Mouse (Mus musculus) testis, postnatal 14 days (tissue): ENCODE measurements around the gene Spty2d1.
"Not testable (repeated sequence)": the region's sequence is repeated elsewhere in the genome, so short reads cannot be mapped to it uniquely, and the experiment has no call there.

ENCODE experiments used
- DNase-seq: peaks from one replicate; pipeline ENCODE4 v3.0.0; 2021; ENCODE audit warnings: low spot score

Gene Spty2d1

DNA sequence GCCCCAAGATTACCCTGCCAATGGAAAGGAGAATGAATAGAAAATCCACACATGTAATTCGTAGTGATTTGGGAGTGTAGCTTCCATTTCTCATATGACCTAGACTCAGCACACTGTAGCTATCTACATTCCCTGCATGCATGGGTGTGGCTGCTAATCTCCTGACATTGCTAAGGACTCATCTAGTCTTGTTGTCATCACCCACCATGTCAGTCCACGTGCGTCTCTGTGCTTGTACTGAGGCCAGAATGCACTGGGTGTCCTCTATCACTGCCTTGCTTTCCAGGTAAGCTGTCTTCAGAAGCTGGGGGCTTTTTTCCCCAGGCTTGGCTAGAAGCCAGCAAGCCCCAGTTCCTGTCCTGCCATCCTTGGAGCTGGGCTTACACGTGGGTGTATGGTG, 18.8 kb downstream of the Spty2d1 start:
- DNase-seq = not testable (repeated sequence)

DNA sequence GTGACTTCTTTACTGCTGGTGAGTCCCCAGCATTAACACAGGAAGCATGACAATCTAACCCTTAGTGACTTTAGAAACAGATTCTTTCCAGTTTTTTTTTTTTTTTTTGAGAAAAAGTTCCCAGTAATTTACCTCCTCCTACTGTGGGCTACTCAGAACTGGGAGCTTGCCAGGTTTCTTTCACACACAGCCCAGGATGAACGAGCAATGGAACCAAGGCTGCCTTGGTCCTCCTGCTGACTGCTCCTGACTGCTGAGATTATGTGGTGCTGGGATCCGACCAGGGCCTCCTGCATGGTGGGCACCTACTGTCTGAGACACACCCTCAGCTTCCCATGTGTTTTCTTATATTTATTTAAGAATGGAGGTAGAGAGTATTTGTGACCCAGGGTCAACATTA, 21.1 kb downstream of the Spty2d1 start:
- no peak for DNase-seq

- DNase-seq = no peak
These were observed 21.6 kb downstream of the Spty2d1 start for GRCm38 (mm10) chr7:46986646-46987045.

- DNase-seq = no peak
These were observed 22.3 kb downstream of the Spty2d1 start for GRCm38 (mm10) chr7:46985718-46986505.

GRCm38 (mm10) chr7:46983280-46983679, 24.9 kb downstream of the Spty2d1 start, which contains the start of gene Gm9999:
Gm9999 (plus strand) TSS chr7:46983580.
- DNase-seq = no peak

- no peak for DNase-seq
These were observed 32.8 kb downstream of the Spty2d1 start for GRCm38 (mm10) chr7:46975456-46975855.

GRCm38 (mm10) chr7:46974648-46975047, 33.6 kb downstream of the Spty2d1 start:
- DNase-seq = no peak

DNA sequence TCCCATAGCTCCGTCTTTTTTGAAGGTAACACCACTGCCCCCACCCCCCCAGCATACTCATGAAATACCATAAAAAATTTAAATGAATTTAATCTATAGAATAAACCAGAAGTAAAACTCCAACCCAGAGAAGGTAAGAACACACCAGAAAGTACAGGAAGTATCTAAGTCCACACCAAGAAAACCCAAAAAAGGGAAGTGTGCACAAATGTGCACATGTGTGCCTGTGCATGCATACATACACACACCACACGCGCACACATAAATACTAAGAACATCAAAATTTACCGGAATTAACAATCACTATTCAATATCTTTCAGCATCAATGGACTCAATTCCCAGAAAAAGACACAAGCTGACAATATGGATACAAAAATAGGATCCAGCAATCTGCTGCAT, 38.3 kb downstream of the Spty2d1 start:
- DNase-seq = no peak

DNA sequence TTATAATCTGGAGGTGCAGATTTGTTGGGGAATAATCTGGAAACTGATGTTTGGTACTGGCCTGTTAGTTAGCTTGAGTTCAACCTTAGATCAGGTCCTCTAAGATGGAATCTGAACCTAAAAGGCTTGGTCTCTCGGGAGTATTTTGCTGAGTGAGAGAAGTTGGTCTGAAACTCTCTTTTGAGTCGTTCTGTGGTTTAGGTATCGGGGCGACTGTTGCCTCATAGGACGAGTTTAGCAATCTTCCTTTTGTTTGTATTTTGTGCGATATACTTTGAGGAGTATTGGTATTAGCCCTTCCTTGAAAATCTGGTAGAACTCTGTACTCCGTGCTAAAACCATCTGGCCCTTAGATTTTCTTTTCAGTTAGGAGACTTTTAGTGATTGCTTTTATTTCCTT, 44.1 kb downstream of the Spty2d1 start:
- DNase-seq = no peak

GRCm38 (mm10) chr7:46962806-46963618, 45.2 kb downstream of the Spty2d1 start:
- peak; percentile 54 for DNase-seq

DNA sequence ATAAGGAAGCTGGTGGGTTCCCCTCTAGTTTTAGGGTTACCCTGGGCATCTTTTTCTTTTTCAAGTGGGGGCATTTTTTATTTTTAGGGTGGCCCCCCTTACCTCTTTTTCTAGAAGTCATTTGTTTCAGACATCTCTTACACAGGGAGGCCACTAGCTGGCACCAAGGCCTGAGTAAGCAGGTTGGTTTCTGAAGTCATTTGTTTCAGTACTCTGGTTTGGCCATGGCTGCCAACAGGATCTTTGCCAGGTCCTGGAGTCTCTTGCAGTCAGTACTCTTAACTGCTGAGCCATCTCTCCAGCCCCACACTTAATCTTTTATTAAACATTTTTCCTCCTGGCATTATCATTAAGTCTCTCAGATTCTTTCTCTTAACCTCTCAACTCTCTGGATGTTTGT, 46.1 kb downstream of the Spty2d1 start:
- DNase-seq = no peak

DNA sequence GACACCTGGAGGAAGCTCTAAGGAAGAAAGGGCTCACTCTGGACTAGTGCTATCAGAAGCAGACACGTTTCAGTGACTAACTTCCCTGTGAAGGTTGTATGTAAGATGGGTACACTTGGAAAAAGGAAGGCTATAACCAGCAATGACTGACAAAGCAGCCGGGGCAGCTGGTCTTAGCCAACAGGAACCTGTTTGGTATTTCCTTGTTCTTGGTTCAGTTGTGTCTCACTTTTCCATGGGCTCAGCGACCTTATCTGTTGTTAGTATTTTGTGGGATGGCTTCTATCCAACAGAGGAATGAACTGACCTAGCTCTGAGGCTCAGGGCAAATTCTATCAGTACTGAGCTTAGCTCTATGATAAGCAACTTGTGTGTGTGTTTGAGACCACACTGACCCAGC, 47.2 kb downstream of the Spty2d1 start:
- no peak for DNase-seq

DNA sequence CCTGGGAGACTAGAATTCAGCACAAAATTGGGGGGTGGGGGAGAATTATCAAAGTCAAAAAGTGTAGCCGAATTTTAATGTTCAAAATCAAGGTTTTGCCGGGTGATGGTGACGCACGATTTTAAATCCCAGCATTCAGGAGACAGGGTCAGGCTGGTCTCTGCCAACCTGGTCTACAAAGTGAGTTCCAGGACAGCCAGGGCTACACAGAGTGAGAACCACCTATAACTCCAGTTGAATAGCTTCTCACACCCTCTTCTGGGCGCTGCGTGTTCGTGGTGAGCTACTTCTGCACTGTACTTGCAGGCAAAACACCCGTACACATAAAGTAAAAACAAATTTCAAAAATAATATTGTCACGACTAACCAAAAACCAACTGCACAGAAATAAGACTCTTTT, 49.4 kb downstream of the Spty2d1 start:
- DNase-seq = no peak

DNA sequence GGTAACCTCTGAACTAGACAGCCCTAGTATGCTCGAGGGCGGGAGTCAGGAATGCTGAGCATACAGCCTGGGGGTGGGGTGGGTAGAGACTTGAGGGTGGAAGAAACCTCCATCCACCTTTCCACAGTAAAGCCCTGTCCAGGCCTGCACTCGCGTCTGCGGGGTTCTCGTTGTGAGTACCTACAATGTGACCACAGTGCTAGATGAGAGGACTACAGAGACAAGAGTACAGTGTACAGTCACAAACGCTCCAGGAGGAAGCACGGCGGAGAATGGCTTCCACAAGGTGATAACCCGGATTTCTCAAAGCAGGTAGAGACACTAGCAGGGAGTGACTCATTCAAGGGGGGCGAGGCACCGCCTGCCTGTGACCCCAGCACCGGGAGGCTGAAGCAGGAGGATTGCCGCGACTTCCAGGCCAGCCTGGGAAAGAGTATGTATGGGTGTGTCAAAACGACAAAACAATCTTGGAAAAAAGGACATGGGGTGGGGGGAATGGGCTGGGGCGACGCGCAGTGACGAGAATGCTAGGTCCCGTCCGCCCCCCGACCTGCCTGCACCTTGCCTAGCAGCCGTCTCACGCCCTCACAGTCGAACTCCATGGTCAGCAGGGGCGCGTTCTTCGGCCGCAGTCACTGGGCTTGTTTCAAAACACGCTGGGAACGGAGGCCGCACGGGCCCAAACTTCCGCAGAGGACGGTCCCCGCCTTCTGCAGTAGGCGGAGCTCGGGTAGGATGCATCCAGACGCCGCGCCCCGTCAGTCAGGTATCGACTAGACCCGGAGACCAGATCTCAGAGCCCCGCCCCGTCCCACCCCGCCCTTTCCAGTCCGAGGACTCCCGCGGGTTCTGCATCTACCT, 50.1 kb downstream of the Spty2d1 start, which contains the start of gene Uevld:
Uevld (minus strand) TSS at position 697 of the 861 bp plus-strand sequence.
- DNase-seq = peak; percentile 93
